Mouse (Mus musculus) midbrain, postnatal 0 days (tissue): ENCODE data around the gene Rdh16f2. TPM values are rescaled to one million over a fixed set of nuclear protein-coding genes. Genes with fewer than 3 reads are reported as not detected.
"Not testable (repeated sequence)": the region's sequence is repeated elsewhere in the genome, so short reads cannot be mapped to it uniquely, and the experiment has no call there.

Experiments
- ATAC-seq: fragments of 200-750 bp; cut with Nextera tagmentation; 2 replicates; pipeline ENCODE4 v1.8.0; 2017; ENCODE audit warnings: moderate number of reproducible peaks, mild to moderate bottlenecking, moderate TSS enrichment, moderate library complexity; ENCODE audit not compliant: low FRiP score
- DNase-seq: peaks from one replicate; pipeline ENCODE4 v3.0.0-alpha.2; 2015; ENCODE audit warnings: low spot score
- H3K27ac ChIP-seq: fragments of 300-500 bp; sonication (generic); 2 replicates; pipeline ENCODE4 v1.5.1; 2014; ENCODE audit warnings: low read depth, mild to moderate bottlenecking, low read length, mixed read lengths
- H3K27me3 ChIP-seq: fragments of 300-500 bp; sonication (generic); 2 replicates; pipeline ENCODE4 v1.6.1; 2014; ENCODE audit warnings: low read length, control low read depth, mixed read lengths; ENCODE audit not compliant: insufficient read depth
- H3K36me3 ChIP-seq: fragments of 300-500 bp; sonication (generic); 2 replicates; pipeline ENCODE4 v1.6.1; 2014; ENCODE audit warnings: low read length, control low read depth, mixed read lengths; ENCODE audit not compliant: insufficient read depth
- H3K4me1 ChIP-seq: fragments of 300-500 bp; sonication (generic); 2 replicates; pipeline ENCODE4 v1.6.1; 2014; ENCODE audit warnings: mild to moderate bottlenecking, control low read depth, antibody characterized with exemption, low read length, mixed read lengths; ENCODE audit not compliant: insufficient read depth
- H3K4me2 ChIP-seq: fragments of 300-500 bp; sonication (generic); 2 replicates; pipeline ENCODE4 v1.6.1; 2014; ENCODE audit warnings: low read depth, mild to moderate bottlenecking, low read length, mixed read lengths; ENCODE audit not compliant: poor library complexity, severe bottlenecking
- H3K4me3 ChIP-seq: fragments of 300-500 bp; sonication (generic); 2 replicates; pipeline ENCODE4 v1.5.1; 2014; ENCODE audit warnings: low read depth, mild to moderate bottlenecking, low read length, moderate library complexity
- H3K9ac ChIP-seq: fragments of 300-500 bp; sonication (generic); replicated peaks from 2 replicates; pipeline ENCODE4 v1.6.1; 2014; ENCODE audit warnings: mild to moderate bottlenecking, low read length, moderate library complexity, mixed read lengths; ENCODE audit not compliant: poor library complexity, severe bottlenecking
- H3K9me3 ChIP-seq: fragments of 300-500 bp; sonication (generic); 2 replicates; pipeline ENCODE4 v1.6.1; 2016; ENCODE audit warnings: low read length, control low read depth
- CTCF ChIP-seq: IDR thresholded peaks from 2 replicates; pipeline ENCODE4 v1.5.1; 2016; ENCODE audit warnings: antibody characterized with exemption, mild to moderate bottlenecking
- WGBS: fragments of 180-500 bp; shearing (Covaris S2); extraction: QIAGEN DNeasy Blood & Tissue Kit; methylation state at CpG from one replicate; pipeline ENCODE4 v1.1.7; 2014; 5-methylcytosine and 5-hydroxymethylcytosine counted together
- polyA plus RNA-seq: library from polyadenylated mRNA; unstranded; fragments of >200 nt; fragmentation: Nextera tagmentation; extraction: Ambion mirVana; gene quantifications from 2 replicates; pipeline ENCODE4 v1.2.1, GENCODE M21; 2015
- total RNA-seq: library from RNA; depleted of rRNA; stranded (reverse); fragments of >200 nt; gene quantifications from 2 replicates; pipeline ENCODE4 v1.2.3, GENCODE M21; 2014; rRNA removed

Gene Rdh16f2
- total RNA-seq (not detected in 2 replicates), polyA plus RNA-seq (not detected in 2 replicates)

DNA sequence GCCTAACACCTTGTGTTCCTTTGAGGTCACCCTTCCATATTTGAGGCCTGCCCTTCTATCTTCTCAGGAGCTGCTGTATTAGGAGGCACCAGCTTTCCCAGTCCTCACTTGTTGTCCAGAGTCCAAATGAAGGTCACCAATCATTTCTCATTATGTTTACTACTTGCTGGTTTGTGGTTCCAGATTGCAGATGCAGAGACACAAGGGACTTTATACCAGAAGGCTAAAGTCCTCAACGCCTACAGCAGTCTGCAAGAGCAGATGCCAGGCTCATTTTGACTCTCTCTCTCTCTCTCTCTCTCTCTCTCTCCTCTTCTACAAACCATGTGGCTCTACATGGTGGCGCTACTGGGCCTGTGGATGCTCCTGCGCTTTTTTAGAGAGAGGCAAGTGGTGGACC is at the start of gene Rdh16f2:
Gene Rdh16f2, plus strand, starts transcription at position 243 of the 400 bp plus-strand sequence.
- no peak within 1 kb of the TSS for H3K4me2 ChIP-seq
- H3K9me3 ChIP-seq = no peaks in the 10 kb centered on the region
- H3K27me3 ChIP-seq = no peaks in the 10 kb centered on the region
- H3K36me3 ChIP-seq = no peaks in the 10 kb centered on the region
- no peak for ATAC-seq
- H3K27ac ChIP-seq = no peak within 1 kb of the TSS
- TF ChIP-seq CTCF = no peak
- no peak within 1 kb of the TSS for H3K9ac ChIP-seq
- no peak within 1 kb of the TSS for H3K4me3 ChIP-seq
- no peaks in the 10 kb centered on the region for H3K4me1 ChIP-seq
- no peak for DNase-seq
- WGBS = 87% methylated on average over 3 of the region's 3 CpGs

GRCm38 (mm10) chr10:127817268-127817910 is 48.9 kb upstream of the Rdh16f2 start:
- ATAC-seq, H3K36me3 ChIP-seq, DNase-seq, H3K27ac ChIP-seq, H3K4me1 ChIP-seq, H3K9me3 ChIP-seq, H3K9ac ChIP-seq, H3K4me2 ChIP-seq, H3K27me3 ChIP-seq, H3K4me3 ChIP-seq: not testable (repeated sequence)
- WGBS = 82% methylated on average over 4 of the region's 4 CpGs

GRCm38 (mm10) chr10:127821806-127822205 is 44.5 kb upstream of the Rdh16f2 start:
- 91% methylated on average over 2 of the region's 2 CpGs for WGBS
- H3K4me3 ChIP-seq, ATAC-seq, H3K9me3 ChIP-seq, DNase-seq, H3K4me1 ChIP-seq, H3K4me2 ChIP-seq, H3K27me3 ChIP-seq, H3K27ac ChIP-seq, H3K9ac ChIP-seq, H3K36me3 ChIP-seq: not testable (repeated sequence)

DNA sequence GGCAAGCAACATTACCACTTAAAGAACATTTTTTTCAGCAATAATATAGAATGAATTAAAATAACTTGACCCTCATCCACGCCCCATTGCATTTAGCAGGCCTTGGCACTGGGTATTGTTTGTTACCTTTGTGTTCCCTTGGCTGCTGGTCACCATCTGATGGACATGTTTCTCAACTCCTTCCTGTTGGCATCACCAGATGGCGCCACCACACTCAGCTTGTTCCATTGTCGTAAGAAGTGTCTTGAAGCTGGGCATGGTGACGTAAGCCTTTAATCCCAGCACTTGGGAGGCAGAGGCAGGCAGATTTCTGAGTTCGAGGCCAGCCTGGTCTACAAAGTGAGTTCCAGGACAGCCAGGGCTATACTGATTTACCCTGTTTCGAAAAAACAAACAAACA is 40.9 kb upstream of the Rdh16f2 start:
- ATAC-seq (no peak), DNase-seq (no peak)
- 78% methylated on average over 6 of the region's 6 CpGs for WGBS
- H3K36me3 ChIP-seq = no peaks in the 10 kb centered on the region
- no peak overlapping the region for H3K4me3 ChIP-seq
- no peaks in the 10 kb centered on the region for H3K27me3 ChIP-seq
- H3K9ac ChIP-seq = no peak overlapping the region
- no peaks in the 10 kb centered on the region for H3K4me1 ChIP-seq
- H3K9me3 ChIP-seq = no peaks in the 10 kb centered on the region
- no peak overlapping the region for H3K27ac ChIP-seq
- H3K4me2 ChIP-seq = no peak overlapping the region
- TF ChIP-seq CTCF = peak; percentile 44

DNA sequence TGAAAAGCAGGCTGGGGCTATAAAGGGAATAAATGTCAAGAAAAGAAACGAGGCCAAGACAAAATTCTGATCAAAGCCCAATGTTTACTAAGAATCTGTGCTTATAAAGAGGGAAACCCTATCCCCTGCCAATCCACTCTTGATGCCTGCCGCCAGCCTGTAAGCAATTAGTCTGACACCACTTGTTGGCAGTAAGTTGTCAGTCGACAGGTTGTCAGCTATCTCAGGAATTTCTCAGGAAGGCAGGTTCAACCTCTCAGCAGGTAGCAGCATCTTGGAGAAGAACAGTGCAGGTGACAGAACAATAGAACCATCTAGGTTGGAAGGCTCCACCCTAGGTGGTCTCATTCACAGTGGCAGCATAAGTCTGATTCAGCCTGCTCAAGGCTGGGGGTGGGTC is 37.2 kb upstream of the Rdh16f2 start:
- 77% methylated on average over 3 of the region's 3 CpGs for WGBS
- H3K4me2 ChIP-seq = no peak overlapping the region
- no peaks in the 10 kb centered on the region for H3K4me1 ChIP-seq
- no peak for TF ChIP-seq CTCF
- no peak overlapping the region for H3K9ac ChIP-seq
- DNase-seq = no peak
- no peaks in the 10 kb centered on the region for H3K36me3 ChIP-seq
- no peaks in the 10 kb centered on the region for H3K9me3 ChIP-seq
- H3K4me3 ChIP-seq = no peak overlapping the region
- H3K27me3 ChIP-seq = no peaks in the 10 kb centered on the region
- ATAC-seq = no peak
- no peak overlapping the region for H3K27ac ChIP-seq

DNA sequence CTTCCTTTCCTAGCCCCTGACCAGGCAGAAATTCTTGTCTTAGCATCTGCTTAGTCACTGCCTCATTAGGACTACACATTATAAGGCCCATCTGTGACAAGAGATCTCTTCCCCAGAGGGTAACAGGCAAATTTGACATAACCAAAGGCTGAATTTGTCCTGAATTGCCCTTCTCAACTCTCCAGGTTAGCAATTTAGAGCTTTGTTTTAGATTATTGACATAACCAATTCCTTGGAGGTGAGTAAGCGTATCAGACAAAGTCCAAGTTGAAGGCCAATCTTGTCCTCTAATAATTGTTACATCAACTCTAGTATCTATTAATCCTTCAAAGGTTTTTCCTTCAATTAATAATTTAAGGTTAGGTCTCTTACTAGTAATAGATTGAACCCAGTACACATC is 32.1 kb upstream of the Rdh16f2 start:
- 97% methylated on average over 1 of the region's 1 CpGs for WGBS
- not testable (repeated sequence) for H3K27ac ChIP-seq

More for the DNA sequence above, 32.1 kb upstream of the Rdh16f2 start:
- DNase-seq, H3K4me3 ChIP-seq, H3K27me3 ChIP-seq, H3K4me1 ChIP-seq, H3K9ac ChIP-seq, ATAC-seq, H3K4me2 ChIP-seq, H3K36me3 ChIP-seq, H3K9me3 ChIP-seq: not testable (repeated sequence)
